Mouse (Mus musculus) 416B (cell line): ENCODE measurements around the gene Sod1.
A peak's percentile ranks its signal among the peaks of the same experiment; 100 is the strongest.

Experiments
- DNase-seq: peaks from one replicate; pipeline ENCODE4 v3.0.0; 2011; ENCODE audit warnings: low read depth

The Sod1 gene

DNA sequence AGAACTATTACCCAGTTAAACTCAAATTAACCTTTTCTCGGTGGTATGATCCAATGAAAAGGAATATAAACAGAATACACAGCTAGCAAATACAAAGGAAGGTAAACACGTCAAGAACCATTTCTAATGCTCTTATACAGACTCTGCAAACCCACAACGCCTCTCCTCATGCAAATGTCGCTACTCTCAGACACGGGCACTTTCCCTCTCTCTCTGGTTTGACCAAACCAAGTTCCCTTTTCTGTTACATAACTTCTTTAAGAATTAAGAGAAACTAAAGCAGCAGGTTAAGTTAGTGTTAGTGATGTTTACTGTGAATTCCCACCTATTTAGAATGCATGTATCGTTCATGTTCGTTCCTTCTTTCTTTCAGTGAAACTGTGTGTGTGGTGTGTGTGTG is 38.4 kb downstream of the Sod1 start:
- DNase-seq = no peak

- DNase-seq = no peak
Measured at GRCm38 (mm10) chr16:90259623-90260022, 39.1 kb downstream of the Sod1 start.

- DNase-seq = no peak
Measured at GRCm38 (mm10) chr16:90260097-90260496, 39.5 kb downstream of the Sod1 start.

GRCm38 (mm10) chr16:90261791-90262190 is 41.2 kb downstream of the Sod1 start:
- no peak for DNase-seq

DNA sequence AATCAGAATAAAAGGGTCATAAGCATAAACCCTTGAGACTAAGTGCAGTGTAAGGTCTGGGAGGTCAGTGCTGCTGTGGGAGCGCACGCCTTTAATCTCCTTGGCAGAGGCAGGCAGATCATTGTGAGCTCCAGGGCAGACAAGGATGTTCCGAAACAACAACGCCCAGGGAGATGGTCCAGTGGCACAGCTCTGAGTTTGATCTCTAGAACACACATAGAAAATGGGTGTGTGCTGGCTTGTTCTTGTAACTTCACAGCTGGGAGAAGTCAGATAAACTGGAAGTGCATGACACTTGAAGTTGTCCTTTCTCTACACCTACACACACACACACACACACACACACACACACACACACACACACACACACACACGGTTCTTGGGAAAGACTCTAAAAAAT is 43.5 kb downstream of the Sod1 start:
- DNase-seq = no peak

GRCm38 (mm10) chr16:90265106-90265505 is 44.6 kb downstream of the Sod1 start:
- no peak for DNase-seq

GRCm38 (mm10) chr16:90266581-90266980 is 46.0 kb downstream of the Sod1 start:
- DNase-seq = peak; percentile 91

DNA sequence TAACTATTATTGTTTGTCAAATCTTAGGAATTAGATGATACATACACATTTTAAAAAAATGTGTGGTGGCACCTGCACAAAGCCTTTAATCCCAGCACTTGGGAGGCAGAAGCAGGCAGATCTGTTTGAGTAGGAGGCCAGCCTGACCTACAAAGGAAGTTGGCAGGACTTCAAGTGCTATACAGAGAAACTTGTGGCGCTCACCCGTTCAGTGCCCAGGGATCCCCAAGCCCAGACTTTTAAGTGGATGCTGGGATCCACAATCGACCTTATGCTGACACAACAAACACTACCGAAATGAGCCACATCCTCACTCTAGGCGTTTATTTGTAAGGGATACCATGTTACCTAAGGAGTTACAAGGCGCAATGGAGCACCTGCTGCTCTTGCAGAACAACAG is 55.0 kb downstream of the Sod1 start:
- no peak for DNase-seq
